Mouse (Mus musculus): ENCODE data around the gene Scaf11.
A peak's percentile ranks its signal among the peaks of the same experiment; 100 is the strongest.

GRCm38 (mm10) chr15:96373161-96373560 is 87.5 kb downstream of the Scaf11 start:
- TF ChIP-seq CTCF (IDR thresholded peaks at IDR 0.05; ENCODE audit: low read depth), result peak; percentile 44
- no peak for TF ChIP-seq EP300 (IDR thresholded peaks at IDR 0.05; ENCODE audit: low read depth)

Data from liver, embryonic 14.5 days (tissue).